8 mouse cellular contexts compared by ENCODE assay signal in the genomic region with DNA sequence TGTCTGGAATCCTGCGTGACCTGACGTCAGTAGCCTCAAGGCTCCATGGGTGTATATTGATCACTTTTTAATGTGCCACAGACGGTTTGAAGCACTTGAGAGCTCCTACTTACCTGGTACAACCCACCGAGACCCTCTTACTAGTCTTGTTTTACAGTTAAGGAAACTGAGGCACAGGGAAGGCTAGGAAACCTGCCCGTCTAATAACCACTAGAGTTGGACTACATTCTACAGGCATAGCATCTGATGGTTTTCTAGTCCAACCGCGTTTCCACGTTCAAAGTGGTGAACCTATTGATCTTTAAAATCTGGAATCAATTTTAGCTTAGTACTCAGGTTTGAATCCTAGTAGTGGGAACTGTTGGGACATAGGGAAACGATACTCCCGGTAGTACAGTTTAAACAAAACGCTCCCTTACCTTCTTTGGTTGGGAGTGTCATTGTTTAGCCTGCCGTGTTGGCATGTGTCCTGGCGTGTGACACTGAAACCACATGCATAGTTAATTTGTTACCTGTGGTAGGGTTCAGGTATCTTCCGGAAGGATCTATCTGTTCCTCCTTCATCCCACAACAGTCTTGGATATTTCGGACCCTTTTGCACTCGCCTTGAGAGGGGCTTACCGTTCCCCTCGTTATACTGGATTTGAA. TPM values are rescaled to one million over a fixed set of nuclear protein-coding genes. Genes with fewer than 3 reads are reported as not detected.
DNase-seq lines count a peak whose midpoint lies in the region; ATAC-seq and TF ChIP-seq lines count a peak whose summit lies in the region.

No protein-coding gene starts in this region.

- H3K27me3 ChIP-seq in G1E (ENCODE audit: insufficient read depth, low read length): no peaks in the 10 kb centered on the region
- no peaks in the 10 kb centered on the region for H3K27me3 ChIP-seq in heart, postnatal 0 days (ENCODE audit: control insufficient read depth, insufficient read depth, low read length)
- H3K27me3 ChIP-seq in limb, embryonic 13.5 days: no peaks in the 10 kb centered on the region
- no peaks in the 10 kb centered on the region for H3K27me3 ChIP-seq in stomach, embryonic 16.5 days (ENCODE audit: control insufficient read depth, insufficient read depth, low read length)

- H3K4me3 ChIP-seq in gastrocnemius, adult 2 months: peak overlapping the region; percentile 88
- H3K4me3 ChIP-seq in G1E (ENCODE audit: low read depth, low read length): peak overlapping the region; percentile 90
- H3K4me3 ChIP-seq in heart, postnatal 0 days (ENCODE audit: low read depth, low read length): peak overlapping the region; percentile 90
- peak overlapping the region; percentile 80 for H3K4me3 ChIP-seq in limb, embryonic 13.5 days
- H3K4me3 ChIP-seq in stomach, embryonic 16.5 days (replicated peaks; ENCODE audit: low read length): peak overlapping the region; percentile 91

- DNase-seq in gastrocnemius, adult 2 months: no peak
- no peak for DNase-seq in gastrocnemius, postnatal 25 days
- DNase-seq in G1E (ENCODE audit: low spot score): no peak
- DNase-seq in heart, postnatal 0 days (ENCODE audit: low spot score): no peak
- no peak for DNase-seq in left cerebral cortex, postnatal 4 days
- DNase-seq in cerebellum, adult 11-12 months: no peak

- ATAC-seq in G1E (ENCODE audit: extremely low read depth, insufficient number of reproducible peaks, low FRiP score, poor library complexity, severe bottlenecking): no peak
- ATAC-seq in heart, postnatal 0 days (ENCODE audit: insufficient read depth, low read depth): no peak
- ATAC-seq in limb, embryonic 13.5 days (ENCODE audit: low FRiP score, low read depth): no peak
- ATAC-seq in stomach, embryonic 16.5 days (ENCODE audit: insufficient read depth, low FRiP score): no peak

- no peak for TF ChIP-seq CTCF in gastrocnemius, adult 2 months (IDR thresholded peaks at IDR 0.05)
- no peak for TF ChIP-seq CTCF in G1E (IDR thresholded peaks at IDR 0.05; ENCODE audit: low read depth, low read length)
- TF ChIP-seq CTCF in heart, postnatal 0 days (IDR thresholded peaks at IDR 0.05; ENCODE audit: low read depth): no peak

- intact Hi-C loops in gastrocnemius, adult 2 months (cut with DNase I): no loop called here
- intact Hi-C loops in left cerebral cortex, postnatal 4 days (cut with DNase I): no loop called here

- peaks cover 43% of the 10 kb centered on the region for H3K4me1 ChIP-seq in G1E (ENCODE audit: insufficient read depth, low read depth, low read length)
- H3K4me1 ChIP-seq in heart, postnatal 0 days (ENCODE audit: control insufficient read depth, insufficient read depth): peaks cover 18% of the 10 kb centered on the region
- H3K4me1 ChIP-seq in limb, embryonic 13.5 days: peaks cover 21% of the 10 kb centered on the region
- H3K4me1 ChIP-seq in stomach, embryonic 16.5 days (ENCODE audit: control insufficient read depth, insufficient read depth, low read length): peaks cover 6% of the 10 kb centered on the region; the same call in 1 of the 2 replicates

- no peak for TF ChIP-seq EP300 in heart, postnatal 0 days (IDR thresholded peaks at IDR 0.05; ENCODE audit: low read depth)

- H3K9ac ChIP-seq in heart, postnatal 0 days (replicated peaks; ENCODE audit: low read depth, low read length): peak overlapping the region; percentile 95
- peak overlapping the region; percentile 95 for H3K9ac ChIP-seq in limb, embryonic 13.5 days
- peak overlapping the region; percentile 89 for H3K9ac ChIP-seq in stomach, embryonic 16.5 days (ENCODE audit: low read length)

- H3K4me2 ChIP-seq in heart, postnatal 0 days (ENCODE audit: low read depth, low read length): peak overlapping the region; percentile 82
- peak overlapping the region; percentile 70 for H3K4me2 ChIP-seq in limb, embryonic 13.5 days (replicated peaks)
- peak overlapping the region; percentile 60 for H3K4me2 ChIP-seq in stomach, embryonic 16.5 days (ENCODE audit: low read depth, low read length)

- H3K36me3 ChIP-seq in G1E (replicated peaks): peaks cover 53% of the 10 kb centered on the region
- H3K36me3 ChIP-seq in heart, postnatal 0 days (replicated peaks; ENCODE audit: control insufficient read depth, insufficient read depth, low read length): peaks cover 20% of the 10 kb centered on the region
- peaks cover 34% of the 10 kb centered on the region for H3K36me3 ChIP-seq in limb, embryonic 13.5 days
- H3K36me3 ChIP-seq in stomach, embryonic 16.5 days (ENCODE audit: control insufficient read depth, insufficient read depth, low read length): peaks cover 16% of the 10 kb centered on the region; the same call in 1 of the 2 replicates

- 22% methylated on average over 18 of the region's 18 CpGs for WGBS in heart, postnatal 0 days
- 19% methylated on average over 18 of the region's 18 CpGs for WGBS in limb, embryonic 13.5 days
- WGBS in stomach, embryonic 16.5 days: 16% methylated on average over 18 of the region's 18 CpGs

- H3K9me3 ChIP-seq in G1E (replicated peaks): no peaks in the 10 kb centered on the region
- no peaks in the 10 kb centered on the region for H3K9me3 ChIP-seq in heart, postnatal 0 days (replicated peaks; ENCODE audit: control insufficient read depth, low read length)
- no peaks in the 10 kb centered on the region for H3K9me3 ChIP-seq in limb, embryonic 13.5 days
- H3K9me3 ChIP-seq in stomach, embryonic 16.5 days (replicated peaks; ENCODE audit: control insufficient read depth, low read length): no peaks in the 10 kb centered on the region

- peak overlapping the region; percentile 98 for H3K27ac ChIP-seq in gastrocnemius, adult 2 months
- H3K27ac ChIP-seq in heart, postnatal 0 days (ENCODE audit: low read depth): peak overlapping the region; percentile 97
- H3K27ac ChIP-seq in limb, embryonic 13.5 days: peak overlapping the region; percentile 97
- peak overlapping the region; percentile 95 for H3K27ac ChIP-seq in stomach, embryonic 16.5 days (ENCODE audit: low read length)

RNA-seq across cellular contexts. Expression of a gene that starts 1.1 kb away (rescaled TPM):
- 1 to 10 TPM; 7.2 to 10.0 TPM for total RNA-seq in gastrocnemius, adult 2 months (2021)
- total RNA-seq in gastrocnemius, postnatal 25 days (2021): 1 to 10 TPM; 8.5 to 9.2 TPM
- total RNA-seq in G1E (2014; fragmentation: Nextera tagmentation): 16.7 and 18.6 TPM in 2 replicates
- total RNA-seq in G1E (2017): 18.2 and 19.1 TPM in 2 replicates
- polyA plus RNA-seq in G1E (2012): 6.2 and 7.3 TPM in 2 replicates
- 28.9 and 30.4 TPM in 2 replicates for total RNA-seq in heart, postnatal 0 days (2014; rRNA removed; ENCODE audit: low replicate concordance)
- 11.1 and 11.2 TPM in 2 replicates for polyA plus RNA-seq in heart, postnatal 0 days (2015; fragmentation: Nextera tagmentation; extraction: Ambion mirVana)
- 14.2 and 14.4 TPM in 2 replicates for polyA plus RNA-seq in limb, embryonic 13.5 days (2015; fragmentation: Nextera tagmentation; extraction: Ambion mirVana)
- 14.5 and 17.7 TPM in 2 replicates for polyA plus RNA-seq in stomach, embryonic 16.5 days (2015; fragmentation: Nextera tagmentation; extraction: Ambion mirVana)
- 10 to 100 TPM; 15.6 to 17.2 TPM for total RNA-seq in left cerebral cortex, postnatal 4 days (2021)

RNA-seq across cellular contexts. Expression of a gene that starts 1.1 kb away (rescaled TPM):
- total RNA-seq in gastrocnemius, adult 2 months (2021): 1 to 10 TPM; 3.3 to 4.7 TPM
- 1 to 10 TPM; 2.8 to 3.2 TPM for total RNA-seq in gastrocnemius, postnatal 25 days (2021)
- total RNA-seq in G1E (2014; fragmentation: Nextera tagmentation) (72.8 and 76.8 TPM in 2 replicates), G1E (2017) (32.4 and 32.8 TPM in 2 replicates)
- polyA plus RNA-seq in G1E (2012): 2.3 and 4.2 TPM in 2 replicates
- total RNA-seq in heart, postnatal 0 days (2014; rRNA removed; ENCODE audit: low replicate concordance): 4.4 and 6.9 TPM in 2 replicates
- polyA plus RNA-seq in heart, postnatal 0 days (2015; fragmentation: Nextera tagmentation; extraction: Ambion mirVana): 9.6 and 11.3 TPM in 2 replicates
- 19.5 and 22.1 TPM in 2 replicates for polyA plus RNA-seq in limb, embryonic 13.5 days (2015; fragmentation: Nextera tagmentation; extraction: Ambion mirVana)
- polyA plus RNA-seq in stomach, embryonic 16.5 days (2015; fragmentation: Nextera tagmentation; extraction: Ambion mirVana): 20.6 TPM in 2 replicates
- 10 to 100 TPM; 11.5 to 13.8 TPM for total RNA-seq in left cerebral cortex, postnatal 4 days (2021)
